Comparison of ENCODE assay signal across 23 mouse cellular contexts in the genomic region with DNA sequence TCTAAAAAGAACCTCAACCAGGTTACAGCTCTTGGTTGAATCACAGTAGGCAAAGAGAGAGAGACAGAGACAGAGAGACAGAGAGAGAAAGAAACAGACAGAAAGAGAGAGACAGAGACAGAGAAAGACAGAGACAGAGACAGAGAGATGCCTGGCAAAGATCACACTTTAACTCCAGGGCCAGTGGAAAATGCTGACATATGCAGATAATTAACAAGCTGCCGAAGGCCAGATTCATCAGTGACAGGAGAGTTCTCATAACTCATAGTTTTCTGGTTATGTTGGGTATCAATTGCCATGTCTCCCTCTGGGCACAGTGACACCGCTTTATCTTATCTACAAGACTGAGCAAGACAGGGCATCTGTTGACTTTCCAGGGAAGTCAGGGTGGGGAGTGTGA. TPM values are rescaled to one million over a fixed set of nuclear protein-coding genes. Genes with fewer than 3 reads are reported as not detected.
"Had no signal": no experiment of that assay in that cellular context is flagged by ENCODE, and none has a peak within 500 bp of the region (broad histone marks: within the 10 kb centered on the region; RNA-seq: fewer than 3 reads in every experiment).

No protein-coding gene starts in this region.

- H3K36me3 ChIP-seq: lung, embryonic 15.5 days; midbrain, embryonic 12.5 days; midbrain, embryonic 15.5 days; neural tube, embryonic 12.5 days; stomach, embryonic 15.5 days had no signal

- DNase-seq: lung, adult 2 months; lung, postnatal 14 days; lung, postnatal 36 days; right cerebral cortex, postnatal 14 days; thymus, adult 2 months; thymus, postnatal 25 days; thymus, postnatal 4 days had no signal

- H3K4me2 ChIP-seq: lung, embryonic 15.5 days; midbrain, embryonic 12.5 days; midbrain, embryonic 15.5 days; neural tube, embryonic 12.5 days; stomach, embryonic 15.5 days had no signal

- H3K9ac ChIP-seq: liver, embryonic 14.5 days; lung, embryonic 15.5 days; midbrain, embryonic 12.5 days; midbrain, embryonic 15.5 days; neural tube, embryonic 12.5 days; stomach, embryonic 15.5 days had no signal

- H3K4me1 ChIP-seq: lung, embryonic 15.5 days; megakaryocyte, embryonic 14.5 days; midbrain, embryonic 12.5 days; neural tube, embryonic 12.5 days; stomach, embryonic 15.5 days had no signal

- H3K4me3 ChIP-seq: lung, embryonic 15.5 days; megakaryocyte, embryonic 14.5 days; midbrain, embryonic 12.5 days; midbrain, embryonic 15.5 days; neural tube, embryonic 12.5 days; stomach, embryonic 15.5 days had no signal

- H3K27ac ChIP-seq: liver, embryonic 14.5 days; lung, embryonic 15.5 days; macrophage; midbrain, embryonic 12.5 days; midbrain, embryonic 15.5 days; neural tube, embryonic 12.5 days; stomach, embryonic 15.5 days had no signal

- ATAC-seq: lung, postnatal 0 days; midbrain, embryonic 15.5 days had no signal

- H3K27me3 ChIP-seq: lung, embryonic 15.5 days; midbrain, embryonic 15.5 days; neural tube, embryonic 12.5 days; stomach, embryonic 15.5 days had no signal

- H3K9me3 ChIP-seq: lung, embryonic 15.5 days; megakaryocyte, embryonic 14.5 days; midbrain, embryonic 15.5 days; neural tube, embryonic 12.5 days; stomach, embryonic 15.5 days had no signal

RNA-seq across cellular contexts. Expression of a gene that starts 12.7 kb away (rescaled TPM):
- total RNA-seq: monocyte, adult 5-6 weeks had no signal
- polyA plus RNA-seq: lung, adult 2 months; macrophage; midbrain, embryonic 15.5 days; midbrain, postnatal 0 days; neural tube, embryonic 14.5 days; spleen, adult 2 months; testis, adult 2 months; thymus, adult 2 months had no signal

RNA-seq across cellular contexts. Expression of a gene that starts 59.7 kb away (rescaled TPM):
- total RNA-seq: midbrain, postnatal 0 days; monocyte, adult 5-6 weeks; neutrophil, adult 5-6 weeks had no signal
- polyA plus RNA-seq: lung, adult 2 months; macrophage; midbrain, embryonic 12.5 days; midbrain, embryonic 15.5 days; neural tube, embryonic 14.5 days; spleen, adult 2 months; testis, adult 2 months; thymus, adult 2 months; urinary bladder, adult 2 months had no signal
